ENCODE assay signal across 8 mouse cellular contexts in the genomic region with DNA sequence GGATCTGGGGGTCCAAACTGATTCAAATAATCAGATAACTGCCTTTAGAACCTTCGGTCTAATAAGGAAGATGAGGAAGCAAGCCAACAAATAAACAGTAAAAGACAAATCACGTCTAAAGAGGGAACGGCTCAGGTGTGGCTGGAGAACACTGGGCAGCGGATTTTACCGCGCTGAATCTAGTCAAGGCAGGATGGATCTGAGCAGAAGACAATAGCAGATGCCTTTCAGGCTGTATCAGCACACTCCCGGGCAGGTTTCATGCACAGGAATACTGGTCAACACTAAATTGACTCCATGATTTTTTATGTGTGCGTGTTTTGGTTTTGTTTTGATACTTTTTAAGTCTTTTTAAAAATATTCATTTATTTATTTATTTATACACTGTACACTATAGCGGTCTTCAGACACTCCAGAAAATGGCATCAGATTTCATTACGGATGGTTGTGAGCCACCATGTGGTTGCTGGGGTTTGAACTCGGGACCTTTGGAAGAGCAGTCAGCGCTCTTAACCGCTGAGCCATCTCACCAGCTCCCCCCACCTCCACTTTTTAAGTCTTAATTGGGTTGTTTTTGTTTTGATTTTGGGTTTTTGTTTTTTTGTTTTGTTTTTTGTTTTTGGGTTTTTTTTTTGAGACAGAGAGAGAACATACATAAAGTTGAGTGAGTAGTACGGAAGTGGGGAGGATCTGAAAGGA. TPM values are rescaled to one million over a fixed set of nuclear protein-coding genes. Genes with fewer than 3 reads are reported as not detected.
DNase-seq lines count a peak whose midpoint lies in the region; ATAC-seq and TF ChIP-seq lines count a peak whose summit lies in the region.

No protein-coding gene starts in this region.

- H3K9ac ChIP-seq in forebrain, embryonic 12.5 days: peak overlapping the region; percentile 51
- peak overlapping the region; percentile 50 for H3K9ac ChIP-seq in kidney, postnatal 0 days (ENCODE audit: low read depth, low read length)

- peaks cover 12% of the 10 kb centered on the region for H3K4me1 ChIP-seq in forebrain, embryonic 12.5 days
- no peaks in the 10 kb centered on the region for H3K4me1 ChIP-seq in kidney, postnatal 0 days (replicated peaks; ENCODE audit: insufficient read depth, low read length)
- H3K4me1 ChIP-seq in midbrain, embryonic 10.5 days: peaks cover 15% of the 10 kb centered on the region

- no peak for DNase-seq in left cerebral cortex, adult 2 months (ENCODE audit: extremely low spot score in 1 of 2, low spot score in 2 of 2)
- DNase-seq in left cerebral cortex, adult 8-10 months (ENCODE audit: low spot score in 2 of 2): no peak
- peak; percentile 47 for DNase-seq in brain, adult 2 months (ENCODE audit: low read depth, low spot score)
- DNase-seq in kidney, postnatal 0 days (ENCODE audit: low spot score): peak; percentile 40
- no peak for DNase-seq in midbrain, embryonic 10.5 days (ENCODE audit: low spot score)
- DNase-seq in ovary, adult 18-20 months (ENCODE audit: low spot score): no peak
- DNase-seq in frontal cortex, postnatal 14 days (ENCODE audit: low spot score in 2 of 2): no peak

- no peak for TF ChIP-seq CTCF in left cerebral cortex, adult 2 months (IDR thresholded peaks at IDR 0.05)
- TF ChIP-seq CTCF in kidney, postnatal 0 days (IDR thresholded peaks at IDR 0.05; ENCODE audit: low read depth): no peak

- peak overlapping the region; percentile 86 for H3K4me3 ChIP-seq in left cerebral cortex, adult 2 months
- peak overlapping the region; percentile 70 for H3K4me3 ChIP-seq in forebrain, embryonic 12.5 days (replicated peaks)
- H3K4me3 ChIP-seq in kidney, postnatal 0 days (replicated peaks; ENCODE audit: low read depth, low read length): peak overlapping the region; percentile 77
- peak overlapping the region; percentile 79 for H3K4me3 ChIP-seq in midbrain, embryonic 10.5 days

- H3K36me3 ChIP-seq in forebrain, embryonic 12.5 days (replicated peaks): no peaks in the 10 kb centered on the region
- H3K36me3 ChIP-seq in kidney, postnatal 0 days (ENCODE audit: insufficient read depth, low read length): no peaks in the 10 kb centered on the region
- H3K36me3 ChIP-seq in midbrain, embryonic 10.5 days: no peaks in the 10 kb centered on the region

- H3K4me2 ChIP-seq in forebrain, embryonic 12.5 days: peak overlapping the region; percentile 73
- peak overlapping the region; percentile 81 for H3K4me2 ChIP-seq in kidney, postnatal 0 days (ENCODE audit: low read length)

- H3K9me3 ChIP-seq in forebrain, embryonic 12.5 days: no peaks in the 10 kb centered on the region
- no peaks in the 10 kb centered on the region for H3K9me3 ChIP-seq in kidney, postnatal 0 days (replicated peaks; ENCODE audit: low read length)
- no peaks in the 10 kb centered on the region for H3K9me3 ChIP-seq in midbrain, embryonic 10.5 days (replicated peaks)

- intact Hi-C loops in left cerebral cortex, adult 2 months (cut with DNase I): loop anchor here (2.0 to 10.0 kb wide), 6 partner anchors 23 to 739 kb away; a partner anchor contains a TSS

- peak overlapping the region; percentile 16 for H3K27ac ChIP-seq in left cerebral cortex, adult 2 months
- peak overlapping the region; percentile 63; the same call in 1 of the 2 replicates for H3K27ac ChIP-seq in forebrain, embryonic 12.5 days
- H3K27ac ChIP-seq in kidney, postnatal 0 days: peak overlapping the region; percentile 85
- H3K27ac ChIP-seq in midbrain, embryonic 10.5 days (replicated peaks): peak overlapping the region; percentile 81

- peak; percentile 54 for ATAC-seq in forebrain, embryonic 12.5 days (ENCODE audit: low FRiP score)
- ATAC-seq in kidney, postnatal 0 days (replicated peaks; ENCODE audit: low FRiP score, low read depth): peak; percentile 44

- WGBS in forebrain, embryonic 12.5 days: 32% methylated on average over 14 of the region's 14 CpGs
- 17% methylated on average over 14 of the region's 14 CpGs for WGBS in kidney, postnatal 0 days
- WGBS in midbrain, embryonic 10.5 days: 33% methylated on average over 14 of the region's 14 CpGs

- H3K27me3 ChIP-seq in forebrain, embryonic 12.5 days: no peaks in the 10 kb centered on the region
- H3K27me3 ChIP-seq in kidney, postnatal 0 days (ENCODE audit: insufficient read depth, low read length): no peaks in the 10 kb centered on the region
- H3K27me3 ChIP-seq in midbrain, embryonic 10.5 days (ENCODE audit: low read depth, poor library complexity, severe bottlenecking): 0 out of 2 replicates have a peak, but pooled peaks cover 6% of the 10 kb centered on the region

RNA-seq across cellular contexts. Expression of a gene that starts 0.9 kb away (rescaled TPM):
- total RNA-seq in left cerebral cortex, adult 2 months (2021): 10 to 100 TPM; 77.1 to 78.1 TPM
- total RNA-seq in left cerebral cortex, adult 8-10 months (2022): 100 to 1,000 TPM in 1 of 4 experiments, 10 to 100 TPM in 3; 84.3 to 108 (median 91.8) TPM
- 6.9 TPM in 2 replicates for polyA plus RNA-seq in forebrain, embryonic 12.5 days (2016; fragmentation: Nextera tagmentation; extraction: Ambion mirVana)
- polyA plus RNA-seq in kidney, postnatal 0 days (2015; fragmentation: Nextera tagmentation; extraction: Ambion mirVana): 2.7 and 3.6 TPM in 2 replicates
- polyA plus RNA-seq in midbrain, embryonic 10.5 days (2016; fragmentation: Nextera tagmentation; extraction: Ambion mirVana): 3.5 and 5.3 TPM in 2 replicates

RNA-seq across cellular contexts. Expression of a gene that starts 44.7 kb away (rescaled TPM):
- 10 to 100 TPM; 12.4 to 18.6 TPM for total RNA-seq in left cerebral cortex, adult 2 months (2021)
- total RNA-seq in left cerebral cortex, adult 8-10 months (2022): 10 to 100 TPM; 12.5 to 17.2 (median 14.6) TPM
- 2.5 and 2.8 TPM in 2 replicates for polyA plus RNA-seq in forebrain, embryonic 12.5 days (2016; fragmentation: Nextera tagmentation; extraction: Ambion mirVana)
- 3.0 and 3.2 TPM in 2 replicates for polyA plus RNA-seq in kidney, postnatal 0 days (2015; fragmentation: Nextera tagmentation; extraction: Ambion mirVana)
- polyA plus RNA-seq in midbrain, embryonic 10.5 days (2016; fragmentation: Nextera tagmentation; extraction: Ambion mirVana): 2.4 and 3.2 TPM in 2 replicates

Comparison
In these comparisons a context has a peak if more than half of its experiments do, and no peak if none do; other contexts are left out.
1. DNase-seq: peak in brain, adult 2 months (single experiment) and kidney, postnatal 0 days (single experiment); none in left cerebral cortex, adult 2 months (0 of 2), left cerebral cortex, adult 8-10 months (0 of 2), midbrain, embryonic 10.5 days (single experiment), ovary, adult 18-20 months (single experiment) and frontal cortex, postnatal 14 days (0 of 2).
2. H3K27ac ChIP-seq: peak in every context shown above with its lines; median percentile 85 in kidney, postnatal 0 days; 81 in midbrain, embryonic 10.5 days; 63 in forebrain, embryonic 12.5 days; 16 in left cerebral cortex, adult 2 months.
3. Peak in every context shown above with its lines, with median percentiles within 50 percentile points of each other: H3K4me3 ChIP-seq.